Mouse (Mus musculus) urinary bladder, postnatal 36 days (tissue): ENCODE data around the gene Rhbdl3.

ENCODE experiments used
- DNase-seq, 2 experiments: peaks; one replicate each; pipeline ENCODE4 v3.0.0; 2022; ENCODE audit warnings: low spot score in 2 of 2, mixed read lengths in 1 of 2

Rhbdl3 gene

DNA sequence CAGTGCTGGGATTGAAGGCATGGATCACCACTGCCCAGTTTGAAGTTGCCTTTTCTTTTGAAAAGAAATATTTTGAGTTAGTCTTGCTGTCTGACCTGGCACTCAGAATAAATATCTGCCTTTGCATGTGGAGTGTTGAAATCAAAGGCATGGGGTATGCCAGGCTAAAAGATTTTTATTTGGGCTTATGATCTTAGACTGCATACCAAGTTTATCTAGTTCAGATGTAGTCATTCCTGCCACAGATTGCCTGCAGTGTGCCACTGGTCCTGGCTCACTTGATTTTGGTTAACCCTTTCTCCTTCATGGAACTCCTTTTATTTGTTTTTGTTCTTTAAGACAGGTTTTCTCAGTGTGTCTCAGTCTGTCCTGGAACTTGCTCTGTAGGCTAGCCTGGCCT is 83.7 kb downstream of the Rhbdl3 start:
- no peak for DNase-seq

DNA sequence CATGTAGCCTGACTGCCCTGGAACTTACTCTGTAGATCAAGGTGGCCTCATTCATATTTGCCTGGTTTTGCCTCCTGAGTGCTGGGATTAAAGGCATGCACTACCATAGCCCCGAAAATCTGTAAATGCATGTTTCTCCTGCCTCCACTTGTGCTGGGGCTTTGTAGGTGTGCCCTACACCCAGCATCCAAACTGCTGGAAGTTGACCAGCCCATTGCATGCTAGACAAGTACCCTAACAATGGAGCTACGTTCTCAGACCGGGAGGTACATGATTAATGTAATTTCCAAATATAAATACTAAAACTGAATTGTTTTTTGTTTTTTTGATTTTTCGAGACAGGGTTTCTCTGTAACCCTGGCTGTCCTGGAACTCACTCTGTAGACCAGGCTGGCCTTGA is 84.3 kb downstream of the Rhbdl3 start:
- no peak for DNase-seq

DNA sequence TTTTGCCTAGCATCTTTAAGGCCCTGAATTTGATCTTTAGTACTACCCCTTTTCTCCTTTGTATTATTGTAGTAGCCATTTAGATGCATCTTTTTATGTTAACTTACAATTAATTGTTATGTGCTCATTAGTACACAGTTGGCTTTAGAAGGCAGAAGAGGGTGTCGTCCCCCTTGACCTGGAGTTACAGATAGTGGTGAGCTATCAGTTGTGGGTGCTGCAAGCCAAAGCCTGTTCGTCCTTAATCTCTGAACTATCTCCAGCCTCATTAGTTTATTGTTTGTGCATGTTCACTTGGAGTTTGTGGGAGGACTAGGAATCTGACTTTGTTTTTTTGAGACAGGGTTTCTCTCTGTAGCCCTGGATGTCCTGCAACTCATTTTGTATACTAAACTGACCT is 86.1 kb downstream of the Rhbdl3 start:
- no peak for DNase-seq

DNA sequence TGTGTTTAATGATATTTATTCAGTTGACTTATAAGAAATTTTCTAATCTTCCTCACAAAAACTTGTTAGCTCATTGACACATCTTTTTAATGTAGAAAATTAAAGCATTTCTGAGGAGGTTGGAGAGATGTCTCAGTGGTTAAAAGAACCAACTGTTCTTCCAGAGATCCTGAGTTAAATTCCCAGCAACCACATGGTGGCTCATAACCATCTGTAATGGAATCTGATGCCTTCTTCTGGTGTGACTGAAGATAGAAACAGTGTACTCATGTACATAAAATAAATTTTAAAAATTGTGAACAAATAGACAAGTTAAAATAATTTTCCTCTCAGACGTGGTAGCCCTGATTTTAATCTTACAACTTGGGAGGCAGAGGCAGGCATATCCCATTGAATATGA is 89.2 kb downstream of the Rhbdl3 start:
- DNase-seq: no peak

DNA sequence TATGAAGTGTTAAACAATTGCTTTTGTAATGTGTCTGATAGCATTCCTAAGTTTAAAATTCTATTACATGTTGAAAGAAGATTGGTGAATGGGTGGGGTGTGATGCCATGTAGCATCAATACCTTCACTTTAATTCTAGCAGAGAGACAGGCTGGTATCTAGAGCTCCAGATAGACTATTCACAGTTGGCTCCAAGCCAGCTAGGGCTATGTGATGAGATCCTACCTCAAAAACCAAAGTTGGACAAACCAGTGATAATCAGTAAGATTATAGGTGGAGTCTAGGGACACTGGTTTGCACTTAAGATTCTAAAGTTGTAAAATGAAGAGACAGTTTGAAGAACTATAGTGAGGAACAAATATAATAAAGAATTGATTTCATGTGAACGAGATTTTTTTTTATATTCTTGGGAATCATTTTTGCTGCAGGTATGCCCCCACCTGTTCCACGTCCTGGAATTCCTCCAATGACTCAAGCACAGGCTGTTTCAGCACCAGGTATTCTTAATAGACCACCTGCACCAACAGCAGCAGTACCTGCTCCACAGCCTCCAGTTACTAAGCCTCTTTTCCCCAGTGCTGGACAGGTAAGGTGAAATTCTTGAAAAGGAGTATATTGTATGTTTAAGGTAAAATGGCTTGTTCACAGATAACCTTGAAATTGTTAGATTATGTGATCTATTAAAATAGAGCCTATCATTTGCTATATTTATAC is 90.9 kb downstream of the Rhbdl3 start:
- DNase-seq: no peak

DNA sequence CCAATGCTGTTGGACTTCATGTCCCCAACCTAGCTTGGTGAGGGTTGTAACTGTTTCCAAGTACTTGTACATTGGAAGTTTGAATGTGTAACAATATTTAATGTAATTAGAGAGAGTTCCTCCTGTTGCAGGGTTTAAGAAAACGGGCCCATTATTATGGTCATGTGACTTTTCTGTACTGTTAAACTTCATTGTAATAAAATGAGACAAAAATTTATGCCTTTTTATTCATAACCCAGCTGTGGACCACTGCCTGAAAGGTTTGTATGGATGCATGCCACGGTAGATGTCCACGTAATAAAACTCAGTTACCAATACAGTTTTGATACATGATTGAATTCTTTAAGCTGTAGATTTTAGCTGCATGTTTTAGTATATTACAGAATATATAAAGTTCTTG is 95.2 kb downstream of the Rhbdl3 start:
- DNase-seq: no peak

DNA sequence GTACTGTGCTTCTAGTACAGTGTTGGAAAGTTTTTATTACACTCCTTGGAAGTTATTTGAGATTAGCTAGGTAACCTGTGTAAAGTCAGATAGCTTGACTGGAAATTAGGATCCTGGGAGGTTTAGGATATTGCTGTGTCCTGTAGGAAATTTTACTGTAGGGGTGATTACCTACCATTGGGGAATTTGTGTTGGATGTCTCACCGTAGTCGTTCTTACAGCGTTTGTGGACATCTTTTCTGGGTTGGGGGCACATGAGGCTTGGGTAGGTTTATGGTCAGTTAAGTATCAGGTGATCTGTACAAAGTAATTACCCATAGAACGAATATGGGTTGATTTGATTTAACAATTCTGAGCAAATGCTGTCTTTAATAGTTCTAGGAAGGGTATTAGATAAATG is 95.9 kb downstream of the Rhbdl3 start:
- DNase-seq: no peak
